Mouse (Mus musculus): ENCODE results near the gene Ano7. TPM values are rescaled to one million over a fixed set of nuclear protein-coding genes. Genes with fewer than 3 reads are reported as not detected.

The Ano7 gene
- polyA plus RNA-seq (2015; fragmentation: Nextera tagmentation; extraction: Ambion mirVana), result 0.14 and 0.27 TPM in 2 replicates

GRCm38 (mm10) chr1:93373665-93374064 lies at the start of gene Ano7:
Gene Ano7, plus strand, starts transcription at chr1:93373930.
- Histone ChIP-seq H3K27ac (no peak within 1 kb of the TSS), H3K27me3 (no peaks in the 10 kb centered on the region), H3K36me3 (peaks cover 8% of the 10 kb centered on the region), H3K4me2 (no peak within 1 kb of the TSS), H3K9me3 (no peaks in the 10 kb centered on the region), H3K9ac (no peak within 1 kb of the TSS), H3K4me3 (no peak within 1 kb of the TSS), H3K4me1 (replicated peaks) (no peaks in the 10 kb centered on the region)
- WGBS, result 84% methylated on average over 4 of the region's 4 CpGs
- ATAC-seq (ENCODE audit: low FRiP score), result no peak

- H3K9ac ChIP-seq, result no peak overlapping the region
- H3K27ac ChIP-seq, result no peak overlapping the region
- no peaks in the 10 kb centered on the region for H3K9me3 ChIP-seq
- no peak for ATAC-seq (ENCODE audit: low FRiP score)
- WGBS, result 96% methylated on average over 6 of the region's 6 CpGs
- H3K4me2 ChIP-seq, result no peak overlapping the region
- no peaks in the 10 kb centered on the region for H3K4me1 ChIP-seq (replicated peaks)
- no peak overlapping the region for H3K4me3 ChIP-seq
- H3K27me3 ChIP-seq, result no peaks in the 10 kb centered on the region
- peaks cover 81% of the 10 kb centered on the region for H3K36me3 ChIP-seq
Observed at GRCm38 (mm10) chr1:93323973-93324372, 49.8 kb upstream of the Ano7 start.

GRCm38 (mm10) chr1:93326446-93326845 lies 47.3 kb upstream of the Ano7 start:
- Histone ChIP-seq H3K27ac (no peak overlapping the region), H3K4me2 (no peak overlapping the region), H3K4me1 (replicated peaks) (no peaks in the 10 kb centered on the region), H3K9ac (no peak overlapping the region), H3K4me3 (no peak overlapping the region), H3K36me3 (peaks cover 61% of the 10 kb centered on the region), H3K27me3 (no peaks in the 10 kb centered on the region), H3K9me3 (no peaks in the 10 kb centered on the region)
- WGBS, result 92% methylated on average over 3 of the region's 3 CpGs
- no peak for ATAC-seq (ENCODE audit: low FRiP score)

- no peak overlapping the region for H3K4me3 ChIP-seq
- WGBS, result 82% methylated on average over 2 of the region's 2 CpGs
- H3K9me3 ChIP-seq, result no peaks in the 10 kb centered on the region
- H3K27me3 ChIP-seq, result no peaks in the 10 kb centered on the region
- no peak overlapping the region for H3K27ac ChIP-seq
- ATAC-seq (ENCODE audit: low FRiP score), result no peak
- H3K9ac ChIP-seq, result no peak overlapping the region
- peaks cover 13% of the 10 kb centered on the region for H3K36me3 ChIP-seq
- H3K4me2 ChIP-seq, result no peak overlapping the region
- H3K4me1 ChIP-seq (replicated peaks), result no peaks in the 10 kb centered on the region
Observed at GRCm38 (mm10) chr1:93334621-93335020, 39.1 kb upstream of the Ano7 start.

GRCm38 (mm10) chr1:93342648-93343503 lies 30.9 kb upstream of the Ano7 start, which contains the start of the genes Ppp1r7 and Pask:
Gene Ppp1r7, plus strand, starts transcription at chr1:93342854.
Gene Pask, minus strand, starts transcription at chr1:93343482.
- peaks cover 25% of the 10 kb centered on the region for H3K4me1 ChIP-seq (replicated peaks)
- under 1% methylated on average over 63 of the region's 63 CpGs for WGBS
- peak; percentile 96 for ATAC-seq (ENCODE audit: low FRiP score)
- no peaks in the 10 kb centered on the region for H3K9me3 ChIP-seq
- H3K27me3 ChIP-seq, result no peaks in the 10 kb centered on the region
- peaks cover 18% of the 10 kb centered on the region for H3K36me3 ChIP-seq
- H3K27ac ChIP-seq, result peak within 1 kb of the TSS; percentile 81
- H3K4me2 ChIP-seq, result peak within 1 kb of the TSS; percentile 90
- H3K9ac ChIP-seq, result peak within 1 kb of the TSS; percentile 85
- peak within 1 kb of the TSS; percentile 87 for H3K4me3 ChIP-seq

GRCm38 (mm10) chr1:93343504-93344047 lies 30.2 kb upstream of the Ano7 start:
- Histone ChIP-seq H3K36me3 (peaks cover 25% of the 10 kb centered on the region), H3K27me3 (no peaks in the 10 kb centered on the region), H3K27ac (peak overlapping the region; percentile 81), H3K9me3 (no peaks in the 10 kb centered on the region), H3K4me2 (peak overlapping the region; percentile 90), H3K4me3 (peak overlapping the region; percentile 87), H3K4me1 (replicated peaks) (peaks cover 25% of the 10 kb centered on the region), H3K9ac (peak overlapping the region; percentile 85)
- WGBS, result under 1% methylated on average over 39 of the region's 39 CpGs
- ATAC-seq (ENCODE audit: low FRiP score), result peak; percentile 97

GRCm38 (mm10) chr1:93347176-93347575 lies 26.6 kb upstream of the Ano7 start:
- H3K4me2 ChIP-seq, result no peak overlapping the region
- no peak overlapping the region for H3K9ac ChIP-seq
- peaks cover 58% of the 10 kb centered on the region for H3K36me3 ChIP-seq
- H3K27ac ChIP-seq, result no peak overlapping the region
- H3K4me1 ChIP-seq (replicated peaks), result peaks cover 15% of the 10 kb centered on the region
- H3K27me3 ChIP-seq, result no peaks in the 10 kb centered on the region
- H3K9me3 ChIP-seq, result no peaks in the 10 kb centered on the region
- no peak for ATAC-seq (ENCODE audit: low FRiP score)
- WGBS, result 96% methylated on average over 5 of the region's 5 CpGs
- H3K4me3 ChIP-seq, result no peak overlapping the region

GRCm38 (mm10) chr1:93349701-93350100 lies 24.0 kb upstream of the Ano7 start:
- Histone ChIP-seq H3K4me2 (no peak overlapping the region), H3K4me3 (no peak overlapping the region), H3K9me3 (no peaks in the 10 kb centered on the region), H3K4me1 (replicated peaks) (peaks cover 4% of the 10 kb centered on the region; the same call in 1 of the 2 replicates), H3K9ac (no peak overlapping the region), H3K27me3 (no peaks in the 10 kb centered on the region), H3K36me3 (peaks cover 84% of the 10 kb centered on the region), H3K27ac (no peak overlapping the region)
- 72% methylated on average over 4 of the region's 4 CpGs for WGBS
- ATAC-seq (ENCODE audit: low FRiP score), result no peak

- Histone ChIP-seq H3K4me1 (replicated peaks) (no peaks in the 10 kb centered on the region), H3K9ac (no peak overlapping the region), H3K9me3 (no peaks in the 10 kb centered on the region), H3K27ac (no peak overlapping the region), H3K4me2 (no peak overlapping the region), H3K4me3 (no peak overlapping the region), H3K36me3 (peaks cover 96% of the 10 kb centered on the region), H3K27me3 (no peaks in the 10 kb centered on the region)
- WGBS, result 89% methylated on average over 2 of the region's 2 CpGs
- ATAC-seq (ENCODE audit: low FRiP score), result no peak
Observed at GRCm38 (mm10) chr1:93352724-93353123, 21.0 kb upstream of the Ano7 start.

- WGBS, result 85% methylated on average over 4 of the region's 4 CpGs
- H3K4me3 ChIP-seq, result no peak overlapping the region
- no peaks in the 10 kb centered on the region for H3K4me1 ChIP-seq (replicated peaks)
- H3K9ac ChIP-seq, result no peak overlapping the region
- no peak overlapping the region for H3K27ac ChIP-seq
- no peak overlapping the region for H3K4me2 ChIP-seq
- peaks cover 90% of the 10 kb centered on the region for H3K36me3 ChIP-seq
- H3K9me3 ChIP-seq, result no peaks in the 10 kb centered on the region
- H3K27me3 ChIP-seq, result no peaks in the 10 kb centered on the region
- no peak for ATAC-seq (ENCODE audit: low FRiP score)
Observed at GRCm38 (mm10) chr1:93362661-93363060, 11.1 kb upstream of the Ano7 start.

GRCm38 (mm10) chr1:93365641-93366040 lies 8.1 kb upstream of the Ano7 start:
- 96% methylated on average over 6 of the region's 6 CpGs for WGBS
- no peaks in the 10 kb centered on the region for H3K9me3 ChIP-seq
- no peak for ATAC-seq (ENCODE audit: low FRiP score)
- H3K9ac ChIP-seq, result no peak overlapping the region
- H3K27ac ChIP-seq, result no peak overlapping the region
- H3K4me1 ChIP-seq (replicated peaks), result no peaks in the 10 kb centered on the region
- H3K4me3 ChIP-seq, result no peak overlapping the region
- no peaks in the 10 kb centered on the region for H3K27me3 ChIP-seq
- H3K4me2 ChIP-seq, result no peak overlapping the region
- peaks cover 74% of the 10 kb centered on the region for H3K36me3 ChIP-seq

- ATAC-seq (ENCODE audit: low FRiP score), result no peak
- Histone ChIP-seq H3K4me1 (replicated peaks) (no peaks in the 10 kb centered on the region), H3K27ac (no peak overlapping the region), H3K9me3 (no peaks in the 10 kb centered on the region), H3K4me2 (no peak overlapping the region), H3K9ac (no peak overlapping the region), H3K36me3 (no peaks in the 10 kb centered on the region), H3K27me3 (no peaks in the 10 kb centered on the region), H3K4me3 (no peak overlapping the region)
- WGBS, result 74% methylated on average over 5 of the region's 5 CpGs
Observed at GRCm38 (mm10) chr1:93377307-93377706, 3.6 kb downstream of the Ano7 start.

Data from hindbrain, embryonic 13.5 days (tissue).